Mouse (Mus musculus): Measurements from ENCODE around the gene Rhbdf2.

The Rhbdf2 gene

DNA sequence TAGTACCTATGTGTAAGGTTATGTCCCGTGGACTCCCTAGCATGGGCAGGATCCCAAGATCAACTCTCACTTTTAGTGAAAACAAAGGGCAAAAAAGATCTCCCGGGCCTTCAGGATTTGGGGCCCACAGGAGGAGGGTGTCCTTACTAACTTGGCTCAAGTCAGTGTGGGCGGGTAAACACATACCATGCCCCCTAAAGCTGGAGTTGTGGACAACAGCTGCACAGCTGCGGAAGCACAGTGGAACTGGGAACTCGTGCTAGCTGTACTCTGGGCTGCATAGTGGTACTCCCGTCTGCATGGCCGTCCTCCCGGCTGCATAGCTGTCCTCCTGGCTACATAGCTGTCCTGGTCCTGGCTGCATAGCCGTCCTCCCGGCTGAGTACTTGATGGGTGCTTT lies 31.4 kb upstream of the Rhbdf2 start:
- no peak for DNase-seq

DNA sequence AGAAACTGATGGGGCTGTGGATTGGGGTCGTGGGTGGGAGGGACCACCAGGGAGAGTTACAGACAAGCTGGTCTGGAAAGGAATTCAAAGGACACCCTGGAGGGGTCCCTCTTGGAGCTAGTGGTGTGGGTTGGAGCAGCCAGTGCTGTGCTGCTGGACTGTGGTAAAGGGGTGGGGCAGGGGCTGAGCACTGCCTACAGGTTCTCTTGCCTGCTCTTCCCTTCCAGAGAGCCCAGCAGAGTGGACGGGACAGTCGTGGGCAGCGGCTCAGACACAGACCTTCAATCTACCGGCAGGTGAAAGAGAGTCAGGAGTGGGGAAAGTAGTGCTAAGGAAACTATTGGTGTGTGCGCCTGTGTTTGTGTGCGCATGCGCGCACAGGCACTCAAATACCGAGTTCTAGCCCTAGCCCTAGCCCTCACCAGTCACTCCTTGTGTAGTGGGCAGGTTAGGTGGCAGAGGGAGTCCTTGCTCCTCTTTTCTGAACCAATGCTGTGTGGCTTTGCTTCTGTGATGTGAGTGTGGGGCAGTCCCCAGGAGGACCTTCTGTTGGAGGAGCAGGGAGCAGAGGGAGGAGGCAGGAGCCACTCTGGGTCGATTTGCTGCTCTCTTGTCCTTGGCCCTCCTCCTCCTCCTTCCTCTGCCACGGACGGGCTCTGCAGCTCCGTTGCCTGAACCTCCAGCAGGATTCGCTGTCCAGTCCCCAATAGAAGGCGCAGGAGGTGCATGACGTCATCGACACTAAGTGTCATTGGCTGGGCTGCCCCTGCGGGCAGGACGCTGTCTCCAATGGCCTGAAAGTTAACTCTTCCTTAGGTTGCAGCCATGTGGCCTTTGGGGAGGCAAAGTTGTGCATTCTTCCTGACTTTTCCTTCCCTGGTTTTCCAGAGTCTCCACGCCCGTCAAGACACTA lies 30.7 kb upstream of the Rhbdf2 start:
- peak; percentile 91 to 98 for DNase-seq

DNA sequence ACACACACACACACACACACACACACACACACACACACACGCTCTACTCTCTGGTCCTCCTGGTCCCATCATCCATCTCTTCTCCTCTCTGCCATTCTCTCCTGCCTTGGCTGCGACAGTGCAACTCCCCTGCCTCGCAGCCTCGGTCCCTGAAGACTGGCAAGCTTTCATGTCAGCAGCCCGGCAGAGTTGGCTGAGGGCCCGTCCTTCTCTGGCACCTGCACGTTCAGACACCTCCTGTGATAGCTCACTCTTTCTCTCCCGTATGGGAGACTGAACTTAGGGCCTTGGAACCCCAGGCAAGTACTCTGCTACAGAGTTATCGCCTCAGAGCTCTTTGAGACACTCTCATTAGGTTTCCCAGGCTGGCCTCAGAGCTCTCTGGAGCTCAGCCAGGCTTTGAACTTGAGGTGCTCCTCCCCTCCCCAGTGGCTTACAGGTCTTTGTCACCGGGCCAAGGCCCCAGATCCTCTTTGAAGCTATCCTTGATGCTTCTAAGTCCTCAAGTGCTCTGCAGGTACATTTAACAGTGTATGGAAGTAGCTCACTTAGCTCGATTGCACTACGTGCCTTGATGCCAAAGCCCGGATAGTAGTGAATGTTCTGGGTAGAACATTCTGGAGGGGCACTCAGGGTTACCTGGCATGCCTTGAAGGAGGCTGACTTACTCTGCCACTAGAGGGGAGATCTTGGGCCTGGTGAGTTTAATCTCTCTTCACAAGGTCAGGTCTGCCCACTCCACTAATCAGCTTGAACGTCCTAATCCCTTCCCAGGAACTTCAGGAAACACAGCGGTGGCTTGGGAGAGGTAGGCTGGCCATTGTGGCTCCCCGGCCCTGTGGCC lies 29.8 kb upstream of the Rhbdf2 start:
- DNase-seq = peak; percentile 83 to 84

DNA sequence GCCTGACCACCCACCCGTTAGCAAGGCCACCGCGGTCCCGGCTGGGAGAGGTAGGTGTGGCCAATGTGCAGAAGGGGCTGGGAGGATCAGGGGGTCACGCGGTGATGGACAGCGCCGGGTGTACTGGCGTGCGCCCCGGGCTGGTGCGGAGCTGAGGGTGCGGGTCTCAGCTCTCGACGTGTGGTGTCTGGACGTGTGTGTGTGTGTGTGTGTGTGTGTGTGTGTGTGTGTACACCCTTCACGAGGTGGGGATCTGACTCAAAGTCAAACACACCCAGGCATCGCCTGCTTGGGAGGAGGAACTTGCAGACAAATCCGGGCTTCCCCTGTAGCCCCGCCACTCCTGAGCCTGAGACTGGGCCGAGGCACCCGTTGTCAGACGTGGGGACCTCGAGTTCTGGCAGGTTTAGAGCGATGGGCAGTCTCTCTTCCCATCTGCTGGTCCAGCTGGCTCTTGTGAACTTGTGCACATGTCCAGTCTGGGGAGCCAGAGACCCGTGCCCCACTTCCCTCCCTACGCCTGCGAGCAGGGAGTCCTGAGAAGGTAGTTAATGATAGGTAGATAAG lies 27.5 kb upstream of the Rhbdf2 start, which contains the start of gene Cygb:
Cygb (minus strand) TSS at position 59 of the 567 bp plus-strand sequence.
- DNase-seq = peak; percentile 80 to 81

DNA sequence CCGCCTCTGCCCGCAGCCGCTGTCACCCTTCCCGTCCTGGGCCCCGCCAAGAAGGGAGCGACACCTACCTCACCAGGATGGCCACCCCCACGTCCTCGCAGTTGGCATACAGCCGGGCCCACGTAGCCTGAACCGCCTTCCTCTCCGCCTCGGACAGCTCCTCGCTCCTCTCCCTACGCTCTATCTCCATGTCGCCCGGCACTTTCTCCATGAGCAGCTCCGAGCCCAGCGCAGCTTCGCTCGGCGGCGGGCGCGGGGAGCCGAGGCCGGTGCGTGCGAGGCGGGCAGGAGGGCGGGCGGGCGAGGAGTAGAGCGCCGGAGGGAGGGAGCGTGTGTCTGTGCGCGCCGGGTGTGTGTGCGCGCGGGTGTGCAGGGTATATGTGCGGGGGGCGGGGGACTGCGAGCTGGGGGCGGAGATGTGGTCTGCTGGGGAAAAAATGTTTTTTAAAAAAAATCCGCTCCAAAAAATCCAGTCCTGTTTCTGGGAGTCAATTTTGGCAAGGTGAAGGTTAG lies 26.9 kb upstream of the Rhbdf2 start:
- peak; percentile 76 to 80 for DNase-seq

DNA sequence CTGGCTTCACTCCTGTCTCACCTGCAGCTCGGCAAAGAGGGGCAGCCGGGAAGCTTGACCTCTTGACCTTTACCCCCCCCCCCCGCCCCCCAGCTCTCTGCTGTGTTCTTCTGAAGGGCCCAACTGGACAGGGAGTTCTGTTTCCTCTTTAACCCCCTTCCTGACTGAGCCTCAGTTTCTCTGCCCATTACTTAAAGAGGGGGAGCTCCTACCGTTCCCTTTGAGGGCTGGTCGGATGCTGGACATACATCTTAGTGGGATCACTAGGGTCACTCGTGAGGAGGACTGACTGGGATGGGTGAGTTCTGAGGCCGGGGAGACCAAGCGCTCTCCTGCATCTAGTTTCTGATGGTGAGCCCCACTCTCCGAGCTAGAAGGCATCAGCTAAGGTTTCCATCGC lies 26.4 kb upstream of the Rhbdf2 start, which contains the start of gene Prcd:
Prcd (plus strand) TSS at position 301 of the 400 bp plus-strand sequence.
- DNase-seq = no peak

DNA sequence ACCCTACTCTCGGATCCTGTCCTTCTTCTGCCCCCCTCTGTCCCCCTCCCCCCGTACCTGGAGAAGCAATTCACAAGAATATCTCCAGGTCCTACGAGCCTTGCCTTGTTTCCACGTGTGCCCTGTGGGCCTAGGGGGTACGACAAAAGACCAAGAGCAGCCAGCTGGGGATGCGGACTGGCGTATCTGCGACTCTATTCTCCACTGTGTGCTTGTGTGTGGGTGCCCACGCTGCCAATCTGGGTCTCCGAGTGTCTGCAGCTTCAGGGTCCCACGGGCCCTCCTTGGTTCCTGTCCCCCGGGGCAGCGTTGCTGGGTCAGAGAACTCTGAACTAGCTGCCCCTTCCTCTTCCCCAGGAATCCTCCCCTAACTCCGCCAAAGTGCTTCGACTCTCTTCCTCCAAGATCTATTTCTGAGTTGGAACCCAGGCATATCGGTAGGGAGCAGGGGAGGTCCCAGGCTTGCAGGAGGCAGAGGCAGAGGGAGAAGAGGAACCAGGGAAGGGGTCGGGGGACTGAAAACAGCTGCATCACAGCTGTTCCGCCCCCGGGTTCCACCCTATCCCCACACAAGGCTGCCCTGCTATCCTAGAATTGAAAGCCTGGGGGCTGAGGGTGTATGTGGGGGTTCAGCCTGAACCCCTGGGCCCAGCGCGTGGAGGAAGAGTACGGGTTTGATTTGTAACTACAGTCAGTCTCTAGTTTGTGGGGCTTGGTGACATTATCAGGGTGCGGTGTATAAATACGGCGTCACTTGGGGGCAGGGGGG lies 25.7 kb upstream of the Rhbdf2 start:
- no peak for DNase-seq

DNA sequence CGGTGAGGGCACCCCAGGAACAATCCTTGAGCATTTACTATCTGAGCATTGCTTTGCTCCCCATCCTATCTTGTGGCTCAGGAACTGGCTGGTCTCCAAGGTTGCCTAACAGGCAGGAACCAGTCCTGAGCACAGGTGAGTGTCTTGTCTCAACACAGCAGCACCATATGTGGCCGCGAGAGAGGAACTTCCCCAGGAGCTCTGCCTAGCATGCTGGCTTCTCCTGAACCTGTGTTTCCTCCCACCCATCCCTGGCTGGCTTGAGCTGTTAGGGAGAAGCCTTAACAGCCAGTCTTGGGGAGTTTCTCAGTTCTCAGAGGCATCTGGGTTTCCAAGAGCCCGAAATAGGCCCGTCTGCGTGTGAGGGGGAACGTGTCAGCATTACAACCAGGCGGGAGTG lies 24.5 kb upstream of the Rhbdf2 start:
- no peak for DNase-seq

DNA sequence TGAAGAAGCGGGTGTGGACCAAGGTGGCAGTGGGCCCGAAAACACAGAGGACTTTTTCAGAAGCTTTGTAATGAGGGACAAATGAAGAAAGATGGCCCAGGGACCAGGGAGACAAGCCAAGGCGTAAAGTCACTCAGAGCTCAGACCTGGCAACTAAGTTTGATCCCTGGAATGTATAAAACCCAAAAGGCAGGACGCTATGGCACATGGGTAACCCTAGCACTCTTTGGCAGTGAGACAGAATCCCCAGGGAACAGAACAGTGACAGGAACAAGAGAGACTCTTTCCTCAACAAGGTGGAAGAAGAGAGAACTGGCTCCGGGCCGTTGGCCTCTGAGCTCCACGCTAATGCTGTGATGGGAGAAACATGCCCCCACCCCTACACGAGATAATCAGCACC lies 24.0 kb upstream of the Rhbdf2 start:
- no peak for DNase-seq

DNA sequence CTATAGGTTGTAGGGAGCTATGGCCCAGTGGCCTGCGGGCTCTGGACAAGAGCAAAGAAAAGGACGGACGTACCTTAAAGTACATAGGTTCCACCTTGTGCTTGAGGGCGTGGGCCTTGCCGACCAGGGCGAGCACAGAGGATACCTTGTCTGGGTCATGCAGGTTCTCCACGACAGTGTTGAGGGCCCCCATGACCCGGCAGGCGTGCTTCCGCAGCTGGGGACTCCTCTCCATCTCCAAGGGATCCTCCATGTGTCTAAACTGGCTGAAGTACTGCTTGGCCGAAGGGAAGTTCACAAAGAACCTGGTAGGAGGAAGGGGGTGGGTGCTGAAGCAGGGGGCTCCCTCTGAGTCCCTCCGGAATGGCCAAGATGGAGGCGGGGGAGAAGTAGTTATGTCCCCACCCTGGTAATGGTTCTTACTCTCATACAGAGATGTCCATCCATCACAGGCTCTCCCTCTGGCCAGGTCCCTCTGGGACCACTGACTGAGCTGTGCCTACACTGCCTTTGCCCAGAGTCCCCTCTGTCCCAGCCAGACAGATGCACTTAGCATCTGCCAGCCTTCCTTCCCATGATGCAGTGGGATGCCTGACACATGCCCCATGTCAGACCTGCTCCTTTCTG lies 23.0 kb upstream of the Rhbdf2 start:
- no peak for DNase-seq

DNA sequence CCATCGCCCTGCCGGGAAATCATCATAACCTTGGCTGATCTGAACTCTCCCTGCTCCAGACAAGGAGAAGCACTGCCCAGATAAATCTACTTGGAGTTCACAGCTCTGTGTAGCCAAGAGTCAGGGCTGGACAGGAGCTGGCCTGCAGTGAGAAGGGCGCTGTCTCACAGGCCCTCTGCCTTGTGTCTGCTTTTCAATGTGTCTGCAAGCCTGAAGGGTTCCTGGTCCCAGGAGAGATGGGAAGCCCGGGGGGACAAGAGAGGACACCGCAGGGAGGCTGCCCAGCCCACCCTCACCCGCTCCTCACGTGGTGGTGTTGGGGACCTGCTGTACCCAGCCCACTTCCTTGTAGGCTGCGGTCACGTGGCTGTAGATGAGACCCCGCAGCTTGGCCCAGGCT lies 22.2 kb upstream of the Rhbdf2 start:
- no peak for DNase-seq

DNA sequence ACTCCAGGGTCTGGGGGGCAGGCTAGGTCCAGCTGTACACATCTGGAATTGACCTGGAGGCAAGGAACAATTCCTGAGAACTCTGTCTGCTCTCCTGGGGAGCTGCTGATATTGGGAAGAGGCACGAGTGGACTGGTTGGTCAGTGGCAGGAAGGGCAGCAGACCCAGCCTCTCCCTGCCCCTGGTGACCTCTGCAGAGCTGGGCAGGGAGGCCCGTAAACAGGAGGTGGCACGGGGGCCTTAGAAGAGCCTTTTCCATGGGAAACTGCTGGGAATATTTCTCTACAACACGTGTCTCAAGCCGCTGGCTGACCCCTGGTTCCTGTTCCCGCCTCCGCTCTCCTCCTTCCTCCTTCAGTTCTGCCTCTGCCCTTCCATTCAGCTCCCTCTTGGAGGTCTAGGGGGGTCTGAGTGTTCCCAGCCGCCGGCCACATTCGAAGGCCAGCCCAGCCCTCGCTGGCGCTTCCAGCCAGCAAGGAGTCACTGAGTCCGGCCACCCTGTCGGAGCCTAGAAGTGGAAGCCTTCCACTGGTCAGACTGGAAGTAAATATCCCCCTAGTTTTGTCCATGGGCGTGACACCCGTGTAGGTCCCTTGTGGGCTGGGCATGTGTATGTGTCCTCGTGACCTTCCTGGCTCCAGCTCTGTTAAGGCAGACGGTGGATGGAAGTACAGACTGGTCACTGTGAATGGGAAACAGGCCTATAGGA lies 21.5 kb upstream of the Rhbdf2 start:
- no peak for DNase-seq

DNA sequence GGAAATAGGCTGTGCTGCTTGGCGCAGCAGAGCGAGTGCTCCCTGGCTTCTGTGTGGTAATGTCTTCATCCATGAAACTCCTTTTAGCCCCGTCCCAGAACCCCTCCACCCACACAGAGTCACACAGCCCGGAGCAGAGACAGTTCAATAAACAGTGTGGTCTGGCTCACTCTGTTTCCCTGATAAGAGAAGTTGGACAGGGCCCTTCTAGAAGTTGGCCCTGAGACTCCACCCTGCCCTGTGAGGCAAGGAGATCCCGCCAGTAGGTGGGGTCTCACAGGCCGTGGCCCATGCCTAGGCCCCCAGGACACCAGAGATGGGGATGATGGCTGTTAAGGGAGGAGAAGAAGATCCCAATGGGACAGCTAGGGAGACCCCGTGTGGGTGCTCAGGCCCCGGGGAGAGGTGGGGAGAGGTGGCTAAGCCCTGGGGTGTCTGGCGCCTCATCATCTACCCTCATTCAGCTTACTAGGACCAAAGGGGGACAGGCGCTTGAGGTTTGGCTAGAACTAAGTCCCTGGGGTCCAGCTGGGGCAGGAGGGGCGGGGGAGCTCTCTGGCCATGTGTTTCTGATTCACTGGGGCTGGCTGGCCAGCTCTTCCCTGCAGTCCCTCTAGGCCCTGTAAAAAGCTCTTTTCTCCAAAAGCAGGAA lies 20.6 kb upstream of the Rhbdf2 start:
- DNase-seq = no peak

DNA sequence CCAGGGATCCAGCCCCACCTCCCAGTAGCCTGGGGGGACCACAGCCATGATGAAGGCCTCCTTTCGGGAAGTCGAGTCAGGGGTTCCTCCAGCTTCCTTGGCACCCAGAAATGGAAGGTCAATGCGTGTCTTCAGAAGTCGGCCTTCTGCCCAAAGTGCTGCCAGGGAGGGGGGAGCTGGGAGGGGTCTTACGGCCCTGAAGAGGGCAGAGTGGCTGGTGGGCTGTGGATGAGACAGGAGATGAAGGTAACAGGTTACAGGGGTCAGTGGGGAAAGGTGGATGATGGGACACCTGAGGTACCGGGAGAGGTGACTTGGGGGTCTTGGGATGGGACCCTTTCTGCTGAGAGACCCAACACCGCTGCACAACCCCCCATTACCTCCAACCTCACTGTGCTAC lies 20.0 kb upstream of the Rhbdf2 start:
- DNase-seq = no peak

DNA sequence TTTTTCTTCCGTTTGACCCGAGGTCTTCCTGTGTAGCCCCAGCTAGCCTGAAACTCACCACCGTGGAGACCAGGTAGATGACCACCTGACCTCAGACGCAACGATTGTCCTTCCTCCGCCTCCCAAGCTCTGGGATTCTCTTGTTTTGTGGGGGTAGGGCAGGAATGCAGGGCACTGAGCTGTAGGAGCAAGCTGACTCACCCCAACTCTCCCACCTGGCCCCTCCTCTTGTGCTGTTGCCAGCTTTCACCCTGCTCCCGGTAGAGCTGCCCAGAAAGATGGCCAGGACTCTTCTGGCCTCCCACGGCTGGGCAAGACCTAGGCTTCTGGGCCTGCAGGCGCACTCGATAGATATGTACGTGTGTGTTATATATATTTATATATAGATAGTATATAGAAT lies 19.3 kb upstream of the Rhbdf2 start:
- no peak for DNase-seq

DNA sequence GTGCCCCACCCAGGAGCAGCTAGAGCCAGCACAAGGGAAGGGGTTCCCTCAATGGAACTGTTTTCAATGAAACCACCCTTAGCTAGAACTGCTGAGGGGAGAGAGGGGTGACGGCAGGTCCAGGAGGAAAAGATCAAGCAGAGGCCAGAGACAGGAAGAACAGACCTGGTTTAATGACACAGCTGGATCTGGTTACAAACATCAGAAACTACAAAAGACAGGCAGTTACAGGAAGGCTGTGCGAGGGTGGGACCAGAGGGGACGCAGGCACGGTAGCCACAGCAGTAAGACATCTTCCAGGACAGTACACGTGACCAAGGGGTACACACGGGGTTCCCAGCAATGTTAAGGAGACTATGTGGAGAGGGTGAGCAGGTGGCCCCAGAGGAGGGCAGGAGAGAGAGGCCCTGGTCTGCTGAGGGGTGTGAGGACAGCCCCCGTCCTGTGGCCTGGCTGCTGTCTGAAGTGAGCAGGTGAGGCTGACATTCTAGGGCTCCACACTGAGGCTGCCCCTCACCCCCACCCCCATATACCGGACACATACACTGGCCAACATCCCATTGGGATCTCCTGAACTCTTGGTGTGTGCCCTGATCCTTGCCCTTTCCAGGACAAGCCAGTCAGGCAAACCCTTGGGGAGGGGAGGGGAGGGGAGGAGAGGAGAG lies 18.8 kb upstream of the Rhbdf2 start:
- DNase-seq = no peak

DNA sequence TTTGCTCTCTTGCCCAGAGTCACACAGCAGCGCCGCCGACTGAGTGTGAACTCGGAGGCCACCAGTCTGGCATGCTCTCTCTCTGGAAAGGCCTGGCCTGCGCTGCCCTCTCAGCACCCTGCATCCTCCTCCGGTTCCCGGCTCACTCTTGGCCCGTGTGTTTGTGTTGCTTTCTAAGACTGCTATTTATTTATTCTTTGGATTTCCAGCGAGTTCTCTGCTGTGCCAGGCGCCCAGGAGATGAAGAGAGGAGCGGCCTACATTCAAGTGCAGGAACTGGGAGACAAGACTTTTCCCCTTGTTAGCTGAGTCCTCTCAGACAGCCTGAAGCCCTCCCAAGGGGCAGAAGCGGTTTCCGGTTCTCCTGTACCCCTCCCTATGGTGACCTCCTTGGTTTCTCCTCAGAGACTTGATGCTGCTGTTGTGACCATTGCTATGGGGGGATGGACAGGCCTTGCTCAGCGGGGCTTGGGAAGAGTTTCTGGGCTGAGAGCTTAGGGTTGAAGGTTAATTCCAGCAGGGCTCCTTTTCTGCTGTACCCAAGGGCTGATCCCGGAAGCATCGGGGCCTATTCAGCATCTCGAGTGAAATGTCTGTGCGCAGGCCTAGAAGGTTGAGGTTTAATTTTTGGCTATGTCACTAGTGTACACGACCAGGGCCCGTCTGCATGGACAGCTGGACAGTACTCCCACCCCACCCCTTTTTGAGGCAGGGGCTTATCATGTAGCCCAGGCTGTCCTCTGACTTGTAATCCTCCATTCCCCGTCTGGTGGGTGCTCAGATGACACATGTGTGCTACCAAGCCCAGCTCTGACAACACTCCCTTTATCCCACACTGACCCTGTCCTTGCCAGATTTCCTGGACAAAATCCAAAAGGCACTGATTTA lies 17.6 kb upstream of the Rhbdf2 start:
- no peak for DNase-seq

DNA sequence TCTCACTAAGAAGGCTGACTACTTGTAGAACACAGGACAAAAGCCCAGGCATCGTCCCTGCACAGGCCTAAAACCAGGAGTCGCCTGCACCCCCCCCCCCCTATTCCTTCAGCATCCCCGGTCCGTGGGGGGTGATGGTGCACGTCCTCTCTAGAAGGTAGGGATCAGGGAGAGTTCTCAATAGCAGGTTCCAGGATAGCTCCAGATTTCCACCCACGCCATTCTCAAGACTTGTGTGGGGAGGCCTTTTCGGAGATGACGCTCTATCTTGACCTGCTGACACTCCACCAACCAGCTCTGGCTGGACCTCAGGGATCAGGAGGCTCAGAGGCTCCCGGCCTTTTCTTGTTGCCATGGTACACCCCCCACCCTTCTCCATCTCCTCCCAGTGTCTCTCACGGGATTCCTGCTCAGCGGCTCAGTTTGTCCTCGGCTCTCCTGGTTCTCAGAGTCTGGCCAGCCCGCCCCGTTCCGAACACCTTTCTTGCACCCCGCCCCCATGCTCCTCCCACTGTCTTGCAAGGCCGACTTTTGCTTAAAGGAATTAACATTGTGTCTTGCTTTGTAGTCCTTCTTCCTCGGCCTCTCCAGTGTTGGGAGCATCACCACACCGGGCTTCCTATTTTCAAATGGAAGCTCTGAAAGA lies 16.9 kb upstream of the Rhbdf2 start:
- DNase-seq = peak; percentile 64 to 65
